Mouse (Mus musculus): ENCODE data around the gene Rnf141. TPM values are rescaled to one million over a fixed set of nuclear protein-coding genes. Genes with fewer than 3 reads are reported as not detected.

Rnf141 gene
- total RNA-seq, 2 experiments from 2014 or later: 43.8 to 46.3 TPM

DNA sequence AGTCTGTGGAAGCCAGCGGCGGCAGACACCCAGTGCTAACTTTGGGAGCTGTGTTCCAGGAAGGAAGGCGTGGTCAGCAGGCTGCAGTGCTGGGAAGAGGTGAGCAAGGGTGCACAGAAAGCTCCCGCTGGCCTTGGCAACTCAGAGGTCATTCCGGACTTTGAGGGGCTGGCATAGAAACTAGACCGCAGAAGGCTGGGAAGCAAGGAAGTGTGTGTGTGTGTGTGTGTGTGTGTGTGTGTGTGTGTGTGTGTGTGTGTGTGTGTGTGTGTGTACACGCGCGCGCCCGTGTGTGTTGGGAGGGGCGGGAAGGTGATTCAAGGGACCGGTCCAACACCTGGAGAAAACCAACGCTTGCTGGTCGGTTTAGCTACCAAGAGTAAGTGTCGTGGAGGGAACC lies 76.3 kb downstream of the Rnf141 start, which contains the start of gene Ampd3:
Gene Ampd3 (plus strand): TSS at position 206 of the 400 bp plus-strand sequence.
- peak; percentile 56 to 65 for DNase-seq

DNA sequence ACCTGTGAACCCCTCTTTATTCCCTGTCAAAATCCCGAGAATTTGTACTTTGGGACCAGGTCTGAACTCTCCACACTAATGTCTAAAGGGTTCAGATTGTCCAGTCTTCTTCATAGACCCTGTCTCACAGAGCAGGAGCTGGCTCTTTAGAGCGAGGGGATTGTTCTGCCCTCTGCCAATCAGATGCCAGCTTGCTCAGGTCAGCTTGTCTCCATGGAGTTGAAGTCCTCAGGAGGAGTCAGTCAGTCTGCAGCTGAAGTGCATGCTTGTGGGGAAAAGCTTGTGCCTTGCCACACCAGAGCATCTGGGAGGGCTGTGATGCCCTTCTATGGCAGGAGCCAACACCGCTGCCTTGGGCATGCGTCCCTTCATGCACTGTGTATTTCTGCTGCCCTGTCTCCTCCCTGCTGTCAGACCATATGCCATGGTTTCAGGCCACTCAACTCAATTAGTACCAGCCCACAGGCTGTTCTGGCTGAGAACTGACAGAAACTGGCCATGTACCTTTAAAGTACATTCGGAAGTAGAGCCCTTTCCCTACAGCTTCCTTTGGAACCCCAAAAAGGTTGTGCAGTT lies 81.6 kb downstream of the Rnf141 start:
- no peak for DNase-seq

DNA sequence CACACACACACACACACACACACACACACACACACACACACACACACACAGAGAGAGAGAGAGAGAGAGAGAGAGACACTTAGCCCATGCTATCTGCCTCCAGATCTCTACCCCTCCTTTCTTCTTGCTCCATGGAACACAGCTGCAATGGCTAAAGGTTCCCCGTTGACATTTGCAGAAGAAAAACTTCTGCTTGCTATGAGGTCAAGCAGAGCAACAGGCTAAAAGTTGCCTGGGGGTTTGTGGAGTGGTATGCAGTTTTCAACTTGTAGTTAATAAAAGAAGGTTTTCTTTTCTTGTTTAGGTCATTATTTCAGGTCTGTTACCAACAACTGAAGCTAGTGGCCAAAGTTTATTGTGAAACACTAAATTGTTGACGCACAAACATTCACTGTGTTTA lies 87.8 kb downstream of the Rnf141 start:
- no peak for DNase-seq

DNA sequence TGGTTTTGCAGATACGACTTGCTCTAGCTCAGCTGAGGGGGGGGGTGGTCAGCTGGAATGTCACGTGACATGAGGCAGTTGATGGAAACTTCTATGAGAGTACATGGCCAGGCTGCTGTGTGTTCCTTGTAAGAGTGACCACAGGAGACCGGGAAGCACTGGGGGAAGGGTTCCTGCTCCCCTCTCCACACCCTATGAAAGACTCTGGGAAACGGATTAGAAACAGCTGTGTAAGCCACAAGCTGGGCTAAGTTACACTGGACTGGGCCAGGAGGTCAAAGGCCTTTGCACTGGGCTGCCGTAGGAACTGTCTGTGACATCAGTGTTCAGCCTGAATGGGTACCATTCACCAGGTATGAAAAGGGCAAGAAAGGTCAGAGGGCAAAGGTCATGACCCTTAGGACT lies 90.3 kb downstream of the Rnf141 start:
- peak in 1 of 2 experiments; percentile 66 for DNase-seq

DNA sequence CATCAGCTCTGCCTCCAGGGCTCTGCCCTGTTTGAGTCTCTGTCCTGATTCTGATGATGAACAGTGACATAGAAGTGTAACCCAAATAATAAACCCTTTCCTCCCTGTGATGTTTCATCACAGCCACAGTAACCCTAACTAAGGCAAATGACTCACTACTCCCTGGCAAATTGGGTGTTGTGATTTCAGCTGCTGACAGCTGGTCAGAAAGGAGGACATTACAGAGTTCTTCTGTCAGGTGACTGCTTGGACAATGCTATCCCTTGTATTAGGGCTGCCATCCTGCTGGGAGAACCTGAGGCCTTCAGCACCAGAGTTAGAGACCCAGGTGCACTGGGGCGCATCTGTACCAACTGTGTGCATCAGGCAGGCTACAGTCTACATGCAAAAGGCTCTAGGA lies 90.9 kb downstream of the Rnf141 start:
- DNase-seq: no peak

DNA sequence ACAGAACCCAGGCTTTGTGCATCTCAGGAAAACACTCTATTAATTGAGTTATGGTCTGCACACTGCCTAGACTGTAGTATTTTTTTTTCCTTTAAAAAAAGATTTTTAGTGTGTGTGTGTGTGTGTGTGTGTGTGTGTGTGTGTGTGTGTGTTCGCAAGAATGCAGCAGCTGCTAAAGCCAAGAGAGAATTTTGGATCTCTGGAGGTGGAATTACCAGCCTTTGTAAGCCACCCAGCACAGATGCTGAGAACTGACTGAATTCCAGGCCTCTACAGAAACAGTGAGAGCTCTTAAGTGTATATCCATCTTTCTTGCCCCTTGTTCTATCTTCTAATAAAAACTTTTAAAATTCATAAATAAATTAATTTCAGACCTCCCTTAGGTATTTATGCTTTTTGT lies 92.6 kb downstream of the Rnf141 start:
- DNase-seq: no peak

DNA sequence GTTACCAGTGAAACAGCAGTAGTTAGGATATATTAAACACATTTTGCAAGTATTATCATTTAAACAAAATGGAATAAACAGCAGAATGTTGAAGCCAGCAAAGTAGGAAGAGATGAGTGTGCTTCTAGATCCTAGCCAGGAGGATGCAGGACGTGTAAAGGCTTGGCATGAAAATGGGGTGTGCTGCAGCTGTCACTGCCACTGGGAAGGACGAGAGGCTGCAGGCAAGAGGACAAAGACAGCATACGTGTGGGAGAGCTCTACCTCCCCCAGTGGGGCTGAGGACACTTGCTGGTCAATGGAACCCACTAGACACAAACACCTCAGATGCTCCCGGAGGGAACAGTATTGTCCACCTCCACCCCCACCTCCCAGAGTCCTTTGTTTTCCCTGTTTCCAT lies 93.4 kb downstream of the Rnf141 start:
- DNase-seq: no peak

Small RNAs within 50 kb of the gene (microRNA-seq; reads per million reads assigned to microRNA genes)
- gene Gm47282: 0 reads per million in 2 experiments

Other genes with a start within 250 kb of the Rnf141 start
- gene Sbf2, start 229.5 kb downstream of the Rnf141 start, total RNA-seq (2021): 10 to 100 TPM; 36.8 to 45.1 TPM
- 1 to 10 TPM; 7.5 to 8.8 TPM for gene Adm, start 216.8 kb downstream of the Rnf141 start, total RNA-seq (2021)
- gene Ampd3, start 76.3 kb downstream of the Rnf141 start, total RNA-seq (2021): 10 to 100 TPM; 31.3 to 34.4 TPM
- 10 to 100 TPM; 22.8 to 26.2 TPM for gene Lyve1, start 18.8 kb upstream of the Rnf141 start, total RNA-seq (2021)
- 10 to 100 TPM; 12.3 to 15.4 TPM for gene Mrvi1, start 138.0 kb upstream of the Rnf141 start, total RNA-seq (2021)
- gene Ctr9, start 184.5 kb upstream of the Rnf141 start, total RNA-seq (2021): 10 to 100 TPM; 12.6 to 15.7 TPM
- 1,000 to 10,000 TPM; 1,006 to 1,066 TPM for gene Eif4g2, start 238.6 kb upstream of the Rnf141 start, total RNA-seq (2021)

Data from heart, adult 18-20 months (tissue).